Mouse (Mus musculus) spleen, adult 12 weeks (tissue): ENCODE data around the gene Lrrc3.

Source experiments
- DNase-seq: peaks from one replicate; pipeline ENCODE4 v3.0.0; 2022; ENCODE audit warnings: low spot score

Lrrc3 gene

GRCm38 (mm10) chr10:77867546-77867945, 34.8 kb downstream of the Lrrc3 start:
- DNase-seq, result no peak

GRCm38 (mm10) chr10:77864762-77865143, 37.6 kb downstream of the Lrrc3 start:
- DNase-seq, result no peak

GRCm38 (mm10) chr10:77864067-77864761, 38.1 kb downstream of the Lrrc3 start:
- DNase-seq, result peak; percentile 29

GRCm38 (mm10) chr10:77861675-77862074, 40.7 kb downstream of the Lrrc3 start, which contains the start of gene Gm3285:
Gene Gm3285, plus strand, starts transcription at chr10:77861975.
- DNase-seq, result no peak

GRCm38 (mm10) chr10:77852559-77852958, 49.8 kb downstream of the Lrrc3 start, which contains the start of gene Gm10318:
Gene Gm10318, plus strand, starts transcription at chr10:77852859.
- DNase-seq, result no peak
